Mouse (Mus musculus): ENCODE data around the gene Tcp10b. TPM values are rescaled to one million over a fixed set of nuclear protein-coding genes. Genes with fewer than 3 reads are reported as not detected.
"Not testable (repeated sequence)": the region's sequence is repeated elsewhere in the genome, so short reads cannot be mapped to it uniquely, and the experiment has no call there.

Gene Tcp10b
- polyA plus RNA-seq, 1 experiment from 2014 or later = 0.15 TPM

GRCm38 (mm10) chr17:13112504-13113291 lies 51.8 kb downstream of the Tcp10b start:
- not testable (repeated sequence) for H3K9ac ChIP-seq; H3K4me3 ChIP-seq (replicated peaks); H3K36me3 ChIP-seq (replicated peaks); H3K4me2 ChIP-seq; H3K4me1 ChIP-seq; H3K27ac ChIP-seq; H3K9me3 ChIP-seq; H3K27me3 ChIP-seq
- 59% methylated on average over 3 of the region's 9 CpGs for WGBS
- ATAC-seq (ENCODE audit: low FRiP score) = 0 out of 2 replicates have a peak, but pooled peaks have one; percentile 39

GRCm38 (mm10) chr17:13123308-13124038 lies 62.6 kb downstream of the Tcp10b start:
- not testable (repeated sequence) for H3K4me1 ChIP-seq; H3K27ac ChIP-seq; H3K9ac ChIP-seq; H3K27me3 ChIP-seq; H3K36me3 ChIP-seq (replicated peaks); H3K4me3 ChIP-seq (replicated peaks); H3K4me2 ChIP-seq; H3K9me3 ChIP-seq
- ATAC-seq (ENCODE audit: low FRiP score) = peak; percentile 44; the same call in 1 of the 2 replicates
- WGBS = 83% methylated on average over 2 of the region's 5 CpGs

GRCm38 (mm10) chr17:13124241-13124640 lies 63.3 kb downstream of the Tcp10b start:
- WGBS = 35% methylated on average over 2 of the region's 3 CpGs
- not testable (repeated sequence) for ATAC-seq (ENCODE audit: low FRiP score)

GRCm38 (mm10) chr17:13129324-13129723 lies 68.4 kb downstream of the Tcp10b start:
- not testable (repeated sequence) for H3K4me2 ChIP-seq; H3K4me1 ChIP-seq; ATAC-seq (ENCODE audit: low FRiP score); H3K4me3 ChIP-seq (replicated peaks); H3K36me3 ChIP-seq (replicated peaks); H3K27me3 ChIP-seq; H3K9ac ChIP-seq; H3K9me3 ChIP-seq; H3K27ac ChIP-seq
- no CpG with 5 or more reads among the region's 3 CpGs for WGBS

More at GRCm38 (mm10) chr17:13124241-13124640, 63.3 kb downstream of the Tcp10b start:
- not testable (repeated sequence) for H3K9ac ChIP-seq; H3K9me3 ChIP-seq; H3K4me2 ChIP-seq; H3K4me3 ChIP-seq (replicated peaks); H3K36me3 ChIP-seq (replicated peaks); H3K27me3 ChIP-seq; H3K4me1 ChIP-seq; H3K27ac ChIP-seq

- not testable (repeated sequence) for H3K27ac ChIP-seq; H3K9me3 ChIP-seq; H3K27me3 ChIP-seq; H3K36me3 ChIP-seq (replicated peaks); H3K4me2 ChIP-seq; H3K4me1 ChIP-seq; ATAC-seq (ENCODE audit: low FRiP score); H3K4me3 ChIP-seq (replicated peaks); H3K9ac ChIP-seq
- WGBS = 85% methylated on average over 9 of the region's 11 CpGs
Measured at GRCm38 (mm10) chr17:13129737-13130465, 69.0 kb downstream of the Tcp10b start.

GRCm38 (mm10) chr17:13131710-13132109 lies 70.8 kb downstream of the Tcp10b start, which contains the start of gene Unc93a:
Unc93a (minus strand) TSS chr17:13131810.
- H3K9ac ChIP-seq; H3K4me1 ChIP-seq; H3K4me2 ChIP-seq; H3K27ac ChIP-seq; H3K27me3 ChIP-seq; H3K4me3 ChIP-seq (replicated peaks); H3K36me3 ChIP-seq (replicated peaks); ATAC-seq (ENCODE audit: low FRiP score); H3K9me3 ChIP-seq: not testable (repeated sequence)
- WGBS = 78% methylated on average over 3 of the region's 4 CpGs

Other genes starting within 250 kb of the Tcp10b start
- 0.38 TPM in 1 of 2 replicates, not detected in the other for gene Mas1, start 193.0 kb upstream of the Tcp10b start, polyA plus RNA-seq (2016; fragmentation: Nextera tagmentation; extraction: Ambion mirVana)
- gene Mrgprh, start 185.1 kb upstream of the Tcp10b start, polyA plus RNA-seq (2016; fragmentation: Nextera tagmentation; extraction: Ambion mirVana) = not detected in 2 replicates
- gene Pnldc1, start 150.9 kb upstream of the Tcp10b start, polyA plus RNA-seq (2016; fragmentation: Nextera tagmentation; extraction: Ambion mirVana) = 1.3 and 2.5 TPM in 2 replicates
- gene Tcp1, start 145.4 kb upstream of the Tcp10b start, polyA plus RNA-seq (2016; fragmentation: Nextera tagmentation; extraction: Ambion mirVana) = 512 and 524 TPM in 2 replicates
- 166 and 177 TPM in 2 replicates for gene Mrpl18, start 144.8 kb upstream of the Tcp10b start, polyA plus RNA-seq (2016; fragmentation: Nextera tagmentation; extraction: Ambion mirVana)
- 1.5 and 1.6 TPM in 2 replicates for gene Acat3, start 120.5 kb upstream of the Tcp10b start, polyA plus RNA-seq (2016; fragmentation: Nextera tagmentation; extraction: Ambion mirVana)
- 370 and 386 TPM in 2 replicates for gene Acat2, start 100.4 kb upstream of the Tcp10b start, polyA plus RNA-seq (2016; fragmentation: Nextera tagmentation; extraction: Ambion mirVana)
- 87.7 and 111 TPM in 2 replicates for gene Wtap, start 66.9 kb upstream of the Tcp10b start, polyA plus RNA-seq (2016; fragmentation: Nextera tagmentation; extraction: Ambion mirVana)
- gene Sod2, start 54.3 kb upstream of the Tcp10b start, polyA plus RNA-seq (2016; fragmentation: Nextera tagmentation; extraction: Ambion mirVana) = 105 and 109 TPM in 2 replicates
- not detected in 2 replicates for gene Gpr31b, start 8.8 kb upstream of the Tcp10b start, polyA plus RNA-seq (2016; fragmentation: Nextera tagmentation; extraction: Ambion mirVana)
- gene Unc93a, start 70.7 kb downstream of the Tcp10b start, polyA plus RNA-seq (2016; fragmentation: Nextera tagmentation; extraction: Ambion mirVana) = not detected in 2 replicates
- gene Smok2a, start 160.1 kb downstream of the Tcp10b start, polyA plus RNA-seq (2016; fragmentation: Nextera tagmentation; extraction: Ambion mirVana) = not detected in 2 replicates
- gene Smok2b, start 169.2 kb downstream of the Tcp10b start, polyA plus RNA-seq (2016; fragmentation: Nextera tagmentation; extraction: Ambion mirVana) = not detected in 2 replicates

All from forebrain, embryonic 12.5 days (tissue).